Mouse (Mus musculus) spleen, postnatal 4 days (tissue): Measurements from ENCODE around the gene Chd1l.

Source experiments
- DNase-seq, 2 experiments: peaks; one replicate each; pipeline ENCODE4 v3.0.0; 2022; ENCODE audit warnings: low spot score in 2 of 2

The Chd1l gene

GRCm38 (mm10) chr3:97609845-97610410, at the start of gene Chd1l:
TSS of gene Chd1l (minus strand) at chr3:97610203.
- peak; percentile 91 to 98 for DNase-seq

GRCm38 (mm10) chr3:97659746-97660145, 49.7 kb upstream of the Chd1l start:
- no peak for DNase-seq

- DNase-seq: no peak
Measured at GRCm38 (mm10) chr3:97658426-97659193, 48.6 kb upstream of the Chd1l start.

GRCm38 (mm10) chr3:97657655-97658411, 47.8 kb upstream of the Chd1l start, which contains the start of gene Prkab2:
TSS of gene Prkab2 (plus strand) at chr3:97658193.
- DNase-seq: peak; percentile 99 to 100

GRCm38 (mm10) chr3:97654901-97655300, 44.9 kb upstream of the Chd1l start:
- peak; percentile 43 to 71 for DNase-seq

GRCm38 (mm10) chr3:97653781-97654180, 43.8 kb upstream of the Chd1l start:
- no peak for DNase-seq

- no peak for DNase-seq
Measured at GRCm38 (mm10) chr3:97651604-97652003, 41.6 kb upstream of the Chd1l start.

GRCm38 (mm10) chr3:97649469-97649868, 39.5 kb upstream of the Chd1l start:
- DNase-seq: no peak

GRCm38 (mm10) chr3:97649022-97649421, 39.0 kb upstream of the Chd1l start:
- DNase-seq: no peak

- DNase-seq: no peak
Measured at GRCm38 (mm10) chr3:97648518-97648917, 38.5 kb upstream of the Chd1l start.

GRCm38 (mm10) chr3:97642001-97642400, 32.0 kb upstream of the Chd1l start:
- no peak for DNase-seq

GRCm38 (mm10) chr3:97641396-97641795, 31.4 kb upstream of the Chd1l start:
- no peak for DNase-seq

GRCm38 (mm10) chr3:97634288-97634761, 24.3 kb upstream of the Chd1l start:
- DNase-seq: no peak

GRCm38 (mm10) chr3:97633456-97633855, 23.5 kb upstream of the Chd1l start:
- DNase-seq: no peak

GRCm38 (mm10) chr3:97631258-97631860, 21.4 kb upstream of the Chd1l start:
- DNase-seq: no peak

- DNase-seq: no peak
Measured at GRCm38 (mm10) chr3:97630746-97631145, 20.7 kb upstream of the Chd1l start.

- no peak for DNase-seq
Measured at GRCm38 (mm10) chr3:97629941-97630340, 19.9 kb upstream of the Chd1l start.

GRCm38 (mm10) chr3:97628391-97629001, 18.5 kb upstream of the Chd1l start, which contains the start of gene Fmo5:
TSS of gene Fmo5 (plus strand) at chr3:97628804.
- peak; percentile 73 to 81 for DNase-seq

- no peak for DNase-seq
Measured at GRCm38 (mm10) chr3:97627893-97628292, 17.9 kb upstream of the Chd1l start.

- no peak for DNase-seq
Measured at GRCm38 (mm10) chr3:97624611-97625010, 14.6 kb upstream of the Chd1l start.

GRCm38 (mm10) chr3:97620657-97621056, 10.7 kb upstream of the Chd1l start:
- no peak for DNase-seq
